ENCODE assay signal across 10 mouse cellular contexts in genomic region chr5:96176879-96177358, GRCm38 (mm10). TPM values are rescaled to one million over a fixed set of nuclear protein-coding genes. Genes with fewer than 3 reads are reported as not detected.
DNase-seq lines count a peak whose midpoint lies in the region; ATAC-seq and TF ChIP-seq lines count a peak whose summit lies in the region.
"Had no signal": no experiment of that assay in that cellular context is flagged by ENCODE, and none has a peak within 500 bp of the region (broad histone marks: within the 10 kb centered on the region; RNA-seq: fewer than 3 reads in every experiment).

No protein-coding gene starts in this region.

- no peak overlapping the region for H3K27ac ChIP-seq in kidney, postnatal 0 days
- no peak overlapping the region for H3K27ac ChIP-seq in kidney, embryonic 14.5 days (ENCODE audit: low read depth, low read length)
- peak overlapping the region; percentile 14; the same call in 1 of the 2 replicates for H3K27ac ChIP-seq in limb, embryonic 14.5 days (replicated peaks; ENCODE audit: low read depth, low read length)
- no peak overlapping the region for H3K27ac ChIP-seq in forebrain, embryonic 14.5 days (ENCODE audit: low read depth, low read length)
- H3K27ac ChIP-seq: forebrain, embryonic 13.5 days had no signal

- H3K9ac ChIP-seq in kidney, postnatal 0 days (ENCODE audit: low read depth, low read length), result no peak overlapping the region
- H3K9ac ChIP-seq in kidney, embryonic 14.5 days (ENCODE audit: low read depth, low read length), result no peak overlapping the region
- peak overlapping the region; percentile 8; the same call in 1 of the 2 replicates for H3K9ac ChIP-seq in limb, embryonic 14.5 days (ENCODE audit: low read depth, low read length, severe bottlenecking)
- H3K9ac ChIP-seq in forebrain, embryonic 14.5 days (ENCODE audit: low read length), result no peak overlapping the region
- H3K9ac ChIP-seq: forebrain, embryonic 13.5 days had no signal

- no peak for TF ChIP-seq CTCF in kidney, postnatal 0 days (IDR thresholded peaks at IDR 0.05; ENCODE audit: low read depth)

- peak; percentile 43 for DNase-seq in kidney, postnatal 0 days (ENCODE audit: low spot score)
- DNase-seq in 416B (ENCODE audit: low read depth) (peak; percentile 56), adipocyte (ENCODE audit: low spot score) (no peak)
- peak; percentile 28 for DNase-seq in T-cell, adult 2 months (ENCODE audit: low spot score)
- peak; percentile 31 for DNase-seq in limb, embryonic 14.5 days (ENCODE audit: low spot score)
- DNase-seq in forebrain, embryonic 14.5 days (ENCODE audit: low spot score), result no peak
- DNase-seq in cerebellum, adult 11-12 months, result no peak
- DNase-seq: kidney, postnatal 25 days had no signal

- WGBS in kidney, postnatal 0 days, result 42% methylated on average over 11 of the region's 11 CpGs
- WGBS in kidney, embryonic 14.5 days, result 51% methylated on average over 11 of the region's 11 CpGs
- WGBS in limb, embryonic 14.5 days, result 37% methylated on average over 11 of the region's 11 CpGs
- 78% methylated on average over 11 of the region's 11 CpGs for WGBS in forebrain, embryonic 14.5 days

- no peaks in the 10 kb centered on the region for H3K4me1 ChIP-seq in kidney, postnatal 0 days (replicated peaks; ENCODE audit: insufficient read depth, low read length)
- H3K4me1 ChIP-seq in kidney, embryonic 14.5 days (ENCODE audit: control insufficient read depth, insufficient read depth, low read length), result peaks cover 7% of the 10 kb centered on the region; the same call in 1 of the 2 replicates
- H3K4me1 ChIP-seq in limb, embryonic 14.5 days (ENCODE audit: control insufficient read depth, insufficient read depth, low read length), result 0 out of 2 replicates have a peak, but pooled peaks cover 8% of the 10 kb centered on the region
- H3K4me1 ChIP-seq in forebrain, embryonic 14.5 days (ENCODE audit: control insufficient read depth, insufficient read depth, low read length), result no peaks in the 10 kb centered on the region
- H3K4me1 ChIP-seq: forebrain, embryonic 13.5 days had no signal

- peak overlapping the region; percentile 43 for H3K4me2 ChIP-seq in kidney, postnatal 0 days (ENCODE audit: low read length)
- no peak overlapping the region for H3K4me2 ChIP-seq in kidney, embryonic 14.5 days (replicated peaks; ENCODE audit: low read depth, low read length)
- peak overlapping the region; percentile 41 for H3K4me2 ChIP-seq in limb, embryonic 14.5 days (replicated peaks; ENCODE audit: low read depth, low read length, severe bottlenecking)
- no peak overlapping the region for H3K4me2 ChIP-seq in forebrain, embryonic 14.5 days (ENCODE audit: low read length)
- H3K4me2 ChIP-seq: forebrain, embryonic 13.5 days had no signal

- H3K9me3 ChIP-seq in kidney, postnatal 0 days (replicated peaks; ENCODE audit: low read length), result no peaks in the 10 kb centered on the region
- no peaks in the 10 kb centered on the region for H3K9me3 ChIP-seq in kidney, embryonic 14.5 days (ENCODE audit: control insufficient read depth, low read length)
- no peaks in the 10 kb centered on the region for H3K9me3 ChIP-seq in limb, embryonic 14.5 days (ENCODE audit: control insufficient read depth, low read length)
- H3K9me3 ChIP-seq in forebrain, embryonic 14.5 days (replicated peaks; ENCODE audit: control insufficient read depth, low read length), result no peaks in the 10 kb centered on the region
- H3K9me3 ChIP-seq: forebrain, embryonic 13.5 days had no signal

- H3K27me3 ChIP-seq in kidney, postnatal 0 days (ENCODE audit: insufficient read depth, low read length), result no peaks in the 10 kb centered on the region
- no peaks in the 10 kb centered on the region for H3K27me3 ChIP-seq in kidney, embryonic 14.5 days (ENCODE audit: control insufficient read depth, insufficient read depth, low read length)
- no peaks in the 10 kb centered on the region for H3K27me3 ChIP-seq in limb, embryonic 14.5 days (ENCODE audit: control insufficient read depth, insufficient read depth, low read length)
- no peaks in the 10 kb centered on the region for H3K27me3 ChIP-seq in forebrain, embryonic 14.5 days (replicated peaks; ENCODE audit: control insufficient read depth, insufficient read depth, low read length)
- H3K27me3 ChIP-seq: forebrain, embryonic 13.5 days had no signal

- ATAC-seq in kidney, postnatal 0 days (replicated peaks; ENCODE audit: low FRiP score, low read depth), result no peak
- no peak for ATAC-seq in kidney, embryonic 14.5 days (ENCODE audit: low FRiP score, low TSS enrichment)
- peak; percentile 68; the same call in 1 of the 2 replicates for ATAC-seq in limb, embryonic 14.5 days (ENCODE audit: low FRiP score, low read depth)
- no peak for ATAC-seq in forebrain, embryonic 14.5 days
- ATAC-seq: forebrain, embryonic 13.5 days had no signal

- no peaks in the 10 kb centered on the region for H3K36me3 ChIP-seq in kidney, postnatal 0 days (ENCODE audit: insufficient read depth, low read length)
- no peaks in the 10 kb centered on the region for H3K36me3 ChIP-seq in kidney, embryonic 14.5 days (ENCODE audit: control insufficient read depth, insufficient read depth, low read length)
- no peaks in the 10 kb centered on the region for H3K36me3 ChIP-seq in limb, embryonic 14.5 days (ENCODE audit: control insufficient read depth, insufficient read depth, low read length)
- H3K36me3 ChIP-seq in forebrain, embryonic 14.5 days (ENCODE audit: control insufficient read depth, insufficient read depth, low read length), result no peaks in the 10 kb centered on the region

- no peak for TF ChIP-seq POLR2A in limb, embryonic 14.5 days (IDR thresholded peaks at IDR 0.05; ENCODE audit: borderline replicate concordance, extremely low read depth, insufficient read depth, insufficient read length)

- H3K4me3 ChIP-seq in kidney, postnatal 0 days (replicated peaks; ENCODE audit: low read depth, low read length), result no peak overlapping the region; the same call in 1 of the 2 replicates
- H3K4me3 ChIP-seq in kidney, embryonic 14.5 days (ENCODE audit: low read length), result no peak overlapping the region
- peak overlapping the region; percentile 21 for H3K4me3 ChIP-seq in limb, embryonic 14.5 days (replicated peaks; ENCODE audit: low read length)
- no peak overlapping the region for H3K4me3 ChIP-seq in forebrain, embryonic 14.5 days (ENCODE audit: low read depth, low read length)
- H3K4me3 ChIP-seq: forebrain, embryonic 13.5 days had no signal

RNA-seq across cellular contexts. Expression of gene Cnot6l, which starts 12.9 kb away (rescaled TPM):
- polyA plus RNA-seq in kidney, postnatal 0 days (2015; fragmentation: Nextera tagmentation; extraction: Ambion mirVana), result 37.8 and 42.4 TPM in 2 replicates
- polyA plus RNA-seq in kidney, embryonic 14.5 days (2014; fragmentation: Nextera tagmentation; extraction: Ambion mirVana), result 27.7 and 33.8 TPM in 2 replicates
- polyA plus RNA-seq in limb, embryonic 14.5 days (2012; rRNA removed), result 16.5 and 18.0 TPM in 2 replicates
- 25.8 and 26.8 TPM in 2 replicates for polyA plus RNA-seq in limb, embryonic 14.5 days (2014; fragmentation: Nextera tagmentation; extraction: Ambion mirVana)
- polyA plus RNA-seq in forebrain, embryonic 14.5 days (2014; fragmentation: Nextera tagmentation; extraction: Ambion mirVana), result 11.5 and 15.3 TPM in 2 replicates

RNA-seq across cellular contexts. Expression of gene Mrpl1, which starts 32.4 kb away (rescaled TPM):
- polyA plus RNA-seq in kidney, postnatal 0 days (2015; fragmentation: Nextera tagmentation; extraction: Ambion mirVana), result 26.3 and 26.5 TPM in 2 replicates
- polyA plus RNA-seq in kidney, embryonic 14.5 days (2014; fragmentation: Nextera tagmentation; extraction: Ambion mirVana), result 29.7 and 32.6 TPM in 2 replicates
- 8.2 and 11.4 TPM in 2 replicates for polyA plus RNA-seq in limb, embryonic 14.5 days (2012; rRNA removed)
- polyA plus RNA-seq in limb, embryonic 14.5 days (2014; fragmentation: Nextera tagmentation; extraction: Ambion mirVana), result 17.5 and 19.3 TPM in 2 replicates
- 16.8 TPM in 2 replicates for polyA plus RNA-seq in forebrain, embryonic 14.5 days (2014; fragmentation: Nextera tagmentation; extraction: Ambion mirVana)

Comparison
In these comparisons a context has a peak if more than half of its experiments do, and no peak if none do; other contexts are left out.
1. H3K4me2 ChIP-seq: peak in kidney, postnatal 0 days (single experiment) and limb, embryonic 14.5 days (single experiment); none in kidney, embryonic 14.5 days (single experiment) and forebrain, embryonic 14.5 days (single experiment).
2. DNase-seq: peak in kidney, postnatal 0 days (single experiment), 416B (single experiment), T-cell, adult 2 months (single experiment) and limb, embryonic 14.5 days (single experiment); none in adipocyte (single experiment), forebrain, embryonic 14.5 days (single experiment) and cerebellum, adult 11-12 months (single experiment).